Mouse (Mus musculus) embryonic facial prominence, embryonic 10.5 days (tissue): ENCODE measurements around the gene Zfp786. TPM values are rescaled to one million over a fixed set of nuclear protein-coding genes. Genes with fewer than 3 reads are reported as not detected.
"Not testable (repeated sequence)": the region's sequence is repeated elsewhere in the genome, so short reads cannot be mapped to it uniquely, and the experiment has no call there.

Experiments used
- DNase-seq: peaks from one replicate; pipeline ENCODE4 v3.0.0-alpha.2; 2017; ENCODE audit warnings: low spot score
- H3K27ac ChIP-seq: fragments of 300-500 bp; sonication (generic); replicated peaks from 2 replicates; pipeline ENCODE4 v1.5.1; 2016; ENCODE audit warnings: mild to moderate bottlenecking
- H3K27me3 ChIP-seq: fragments of 300-500 bp; sonication (generic); replicated peaks from 2 replicates; pipeline ENCODE4 v1.6.1; 2016; ENCODE audit warnings: low read depth, mild to moderate bottlenecking; ENCODE audit not compliant: poor library complexity, severe bottlenecking
- H3K36me3 ChIP-seq: fragments of 300-500 bp; sonication (generic); replicated peaks from 2 replicates; pipeline ENCODE4 v1.6.1; 2016; ENCODE audit warnings: mild to moderate bottlenecking, moderate library complexity
- H3K4me1 ChIP-seq: fragments of 300-500 bp; sonication (generic); 2 replicates; pipeline ENCODE4 v1.6.1; 2016
- H3K4me3 ChIP-seq: fragments of 300-500 bp; sonication (generic); 2 replicates; pipeline ENCODE4 v1.5.1; 2016; ENCODE audit warnings: mild to moderate bottlenecking, moderate library complexity
- H3K9me3 ChIP-seq: fragments of 300-500 bp; sonication (generic); 2 replicates; pipeline ENCODE4 v1.6.1; 2016; ENCODE audit warnings: mild to moderate bottlenecking
- WGBS: fragments of 180-500 bp; shearing (Covaris S2); methylation state at CpG from one replicate; pipeline ENCODE4 v1.1.7; 2016; 5-methylcytosine and 5-hydroxymethylcytosine counted together
- polyA plus RNA-seq: library from polyadenylated mRNA; unstranded; fragments of >200 nt; fragmentation: Nextera tagmentation; extraction: Ambion mirVana; gene quantifications from 2 replicates; pipeline ENCODE4 v1.2.1, GENCODE M21; 2016

Gene Zfp786
- 7.6 and 8.0 TPM in 2 replicates for polyA plus RNA-seq

- H3K27me3 ChIP-seq, result no peaks in the 10 kb centered on the region
- peak; percentile 95 for DNase-seq
- peaks cover 10% of the 10 kb centered on the region for H3K4me1 ChIP-seq
- no peaks in the 10 kb centered on the region for H3K9me3 ChIP-seq
- peak within 1 kb of the TSS; percentile 95 for H3K27ac ChIP-seq
- WGBS, result 2% methylated on average over 64 of the region's 64 CpGs
- peak within 1 kb of the TSS; percentile 85 for H3K4me3 ChIP-seq
- peaks cover 10% of the 10 kb centered on the region; the same call in 1 of the 2 replicates for H3K36me3 ChIP-seq
Observed at GRCm38 (mm10) chr6:47830104-47831078, at the start of gene Zfp786. TSS of gene Zfp786 (minus strand) at chr6:47830867.

- no peaks in the 10 kb centered on the region for H3K27me3 ChIP-seq
- 94% methylated on average over 10 of the region's 10 CpGs for WGBS
- H3K27ac ChIP-seq, result 0 out of 2 replicates have a peak overlapping the region, but pooled peaks have one; percentile 6
- H3K4me1 ChIP-seq, result peaks cover 20% of the 10 kb centered on the region
- H3K36me3 ChIP-seq, result peaks cover 60% of the 10 kb centered on the region
- no peak for DNase-seq
- no peaks in the 10 kb centered on the region for H3K9me3 ChIP-seq
- no peak overlapping the region for H3K4me3 ChIP-seq
Observed at GRCm38 (mm10) chr6:47880166-47880565, 49.5 kb upstream of the Zfp786 start.

GRCm38 (mm10) chr6:47879049-47879716 is 48.5 kb upstream of the Zfp786 start:
- Histone ChIP-seq H3K27me3 (no peaks in the 10 kb centered on the region), H3K9me3 (no peaks in the 10 kb centered on the region), H3K4me3 (peak overlapping the region; percentile 88), H3K36me3 (peaks cover 50% of the 10 kb centered on the region), H3K27ac (peak overlapping the region; percentile 98), H3K4me1 (peaks cover 20% of the 10 kb centered on the region)
- WGBS, result 76% methylated on average over 4 of the region's 4 CpGs
- no peak for DNase-seq

GRCm38 (mm10) chr6:47878593-47878992 is 47.9 kb upstream of the Zfp786 start:
- Histone ChIP-seq H3K36me3 (peaks cover 45% of the 10 kb centered on the region), H3K27me3 (no peaks in the 10 kb centered on the region), H3K9me3 (no peaks in the 10 kb centered on the region), H3K4me3 (peak overlapping the region; percentile 88), H3K27ac (peak overlapping the region; percentile 98), H3K4me1 (peaks cover 20% of the 10 kb centered on the region)
- no peak for DNase-seq
- WGBS, result 45% methylated on average over 3 of the region's 3 CpGs

GRCm38 (mm10) chr6:47878133-47878514 is 47.5 kb upstream of the Zfp786 start:
- no peak for DNase-seq
- peaks cover 40% of the 10 kb centered on the region for H3K36me3 ChIP-seq
- H3K27me3 ChIP-seq, result no peaks in the 10 kb centered on the region
- H3K9me3 ChIP-seq, result no peaks in the 10 kb centered on the region
- H3K4me3 ChIP-seq, result peak overlapping the region; percentile 88
- H3K4me1 ChIP-seq, result peaks cover 20% of the 10 kb centered on the region
- WGBS, result 2% methylated on average over 11 of the region's 11 CpGs
- H3K27ac ChIP-seq, result peak overlapping the region; percentile 98

GRCm38 (mm10) chr6:47877461-47878132 is 46.9 kb upstream of the Zfp786 start:
- DNase-seq, result peak; percentile 95
- no peaks in the 10 kb centered on the region for H3K27me3 ChIP-seq
- peaks cover 35% of the 10 kb centered on the region for H3K36me3 ChIP-seq
- peak overlapping the region; percentile 98 for H3K27ac ChIP-seq
- H3K4me3 ChIP-seq, result peak overlapping the region; percentile 88
- peaks cover 20% of the 10 kb centered on the region for H3K4me1 ChIP-seq
- WGBS, result under 1% methylated on average over 71 of the region's 71 CpGs
- H3K9me3 ChIP-seq, result no peaks in the 10 kb centered on the region

GRCm38 (mm10) chr6:47877058-47877457 is 46.4 kb upstream of the Zfp786 start, which contains the start of gene Zfp282:
TSS of gene Zfp282 (plus strand) at chr6:47877204.
- no peak for DNase-seq
- Histone ChIP-seq H3K4me1 (peaks cover 20% of the 10 kb centered on the region), H3K36me3 (peaks cover 29% of the 10 kb centered on the region), H3K27ac (peak within 1 kb of the TSS; percentile 98), H3K27me3 (no peaks in the 10 kb centered on the region), H3K4me3 (peak within 1 kb of the TSS; percentile 88), H3K9me3 (no peaks in the 10 kb centered on the region)
- WGBS, result 4% methylated on average over 9 of the region's 9 CpGs

GRCm38 (mm10) chr6:47872266-47872665 is 41.6 kb upstream of the Zfp786 start:
- Histone ChIP-seq H3K36me3 (peaks cover 13% of the 10 kb centered on the region), H3K4me1 (no peaks in the 10 kb centered on the region), H3K27me3 (no peaks in the 10 kb centered on the region), H3K4me3 (no peak overlapping the region), H3K9me3 (no peaks in the 10 kb centered on the region), H3K27ac (no peak overlapping the region)
- WGBS, result 89% methylated on average over 5 of the region's 5 CpGs
- DNase-seq, result no peak

- WGBS, result 88% methylated on average over 3 of the region's 3 CpGs
- not testable (repeated sequence) for H3K4me1 ChIP-seq, H3K27ac ChIP-seq, H3K9me3 ChIP-seq, DNase-seq, H3K4me3 ChIP-seq, H3K27me3 ChIP-seq
- H3K36me3 ChIP-seq, result peaks cover 53% of the 10 kb centered on the region
Observed at GRCm38 (mm10) chr6:47857729-47858128, 27.1 kb upstream of the Zfp786 start.

- peaks cover 48% of the 10 kb centered on the region for H3K36me3 ChIP-seq
- H3K9me3 ChIP-seq, result no peaks in the 10 kb centered on the region
- no peak overlapping the region for H3K4me3 ChIP-seq
- no peak overlapping the region for H3K27ac ChIP-seq
- no peaks in the 10 kb centered on the region for H3K4me1 ChIP-seq
- no peak for DNase-seq
- 93% methylated on average over 6 of the region's 6 CpGs for WGBS
- no peaks in the 10 kb centered on the region for H3K27me3 ChIP-seq
Observed at GRCm38 (mm10) chr6:47857241-47857640, 26.6 kb upstream of the Zfp786 start.

GRCm38 (mm10) chr6:47845779-47846178 is 15.1 kb upstream of the Zfp786 start:
- no peak for DNase-seq
- Histone ChIP-seq H3K27ac (no peak overlapping the region), H3K4me1 (no peaks in the 10 kb centered on the region), H3K27me3 (no peaks in the 10 kb centered on the region), H3K4me3 (no peak overlapping the region), H3K36me3 (peaks cover 9% of the 10 kb centered on the region), H3K9me3 (no peaks in the 10 kb centered on the region)

GRCm38 (mm10) chr6:47842337-47842736 is 11.7 kb upstream of the Zfp786 start:
- H3K27me3 ChIP-seq, result no peaks in the 10 kb centered on the region
- H3K4me3 ChIP-seq, result no peak overlapping the region
- H3K36me3 ChIP-seq, result peaks cover 17% of the 10 kb centered on the region
- DNase-seq, result no peak
- no peaks in the 10 kb centered on the region for H3K9me3 ChIP-seq
- 88% methylated on average over 1 of the region's 1 CpGs for WGBS
- H3K27ac ChIP-seq, result no peak overlapping the region
- H3K4me1 ChIP-seq, result no peaks in the 10 kb centered on the region
